Mouse (Mus musculus) lung, embryonic 15.5 days (tissue): ENCODE data around the gene Btnl6. TPM values are rescaled to one million over a fixed set of nuclear protein-coding genes. Genes with fewer than 3 reads are reported as not detected.
A peak's percentile ranks its signal among the peaks of the same experiment; 100 is the strongest.

Source experiments
- ATAC-seq: fragments of 200-750 bp; cut with Nextera tagmentation; 2 replicates; pipeline ENCODE4 v1.8.0; 2017; ENCODE audit warnings: moderate number of reproducible peaks, borderline replicate concordance; ENCODE audit not compliant: low FRiP score, low TSS enrichment; ENCODE audit errors: extremely low read depth
- H3K27ac ChIP-seq: fragments of 300-500 bp; sonication (generic); 2 replicates; pipeline ENCODE4 v1.5.1; 2015; ENCODE audit warnings: moderate library complexity, mild to moderate bottlenecking, inconsistent platforms
- H3K27me3 ChIP-seq: fragments of 300-500 bp; sonication (generic); 2 replicates; pipeline ENCODE4 v1.6.1; 2015; ENCODE audit warnings: inconsistent platforms
- H3K36me3 ChIP-seq: fragments of 300-500 bp; sonication (generic); 2 replicates; pipeline ENCODE4 v1.6.1; 2015; ENCODE audit warnings: inconsistent platforms
- H3K4me1 ChIP-seq: fragments of 300-500 bp; sonication (generic); 2 replicates; pipeline ENCODE4 v1.6.1; 2015; ENCODE audit warnings: inconsistent platforms
- H3K4me2 ChIP-seq: fragments of 300-500 bp; sonication (generic); 2 replicates; pipeline ENCODE4 v1.6.1; 2015; ENCODE audit warnings: inconsistent platforms, mild to moderate bottlenecking, moderate library complexity
- H3K4me3 ChIP-seq: fragments of 300-500 bp; sonication (generic); 2 replicates; pipeline ENCODE4 v1.5.1; 2015; ENCODE audit warnings: mild to moderate bottlenecking, inconsistent platforms
- H3K9ac ChIP-seq: fragments of 300-500 bp; sonication (generic); 2 replicates; pipeline ENCODE4 v1.6.1; 2015; ENCODE audit warnings: inconsistent platforms
- H3K9me3 ChIP-seq: fragments of 300-500 bp; sonication (generic); 2 replicates; pipeline ENCODE4 v1.6.1; 2016; ENCODE audit warnings: inconsistent platforms
- WGBS: fragments of 180-500 bp; shearing (Covaris S2); methylation state at CpG from one replicate; pipeline ENCODE4 v1.1.7; 2015; 5-methylcytosine and 5-hydroxymethylcytosine counted together
- polyA plus RNA-seq: library from polyadenylated mRNA; unstranded; fragments of >200 nt; fragmentation: Nextera tagmentation; extraction: Ambion mirVana; gene quantifications from 2 replicates; pipeline ENCODE4 v1.2.1, GENCODE M21; 2015

Gene Btnl6
- not detected in 2 replicates for polyA plus RNA-seq

DNA sequence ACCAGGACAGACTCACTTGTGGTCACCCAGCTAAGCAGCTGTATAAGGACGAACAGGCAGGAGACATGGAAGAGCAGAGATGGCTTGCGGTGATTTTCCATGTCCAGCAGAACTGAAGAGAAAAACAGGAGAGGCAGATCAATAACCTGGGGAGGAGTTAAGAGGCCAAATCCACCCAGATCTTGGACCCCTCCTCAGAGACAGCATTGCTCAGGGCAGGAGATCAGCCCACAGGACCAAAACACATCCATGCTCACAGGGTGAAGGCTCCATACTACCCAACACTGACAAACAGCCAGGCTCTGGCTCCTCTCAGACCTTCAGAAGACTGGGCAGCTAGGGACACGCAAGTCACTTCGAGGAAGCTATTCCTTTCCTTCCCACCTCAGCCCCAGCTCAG, at the start of gene Btnl6:
TSS of gene Btnl6 (minus strand) at position 101 of the 400 bp plus-strand sequence.
- Histone ChIP-seq H3K27me3 (no peaks in the 10 kb centered on the region), H3K9ac (no peak within 1 kb of the TSS), H3K9me3 (no peaks in the 10 kb centered on the region), H3K4me2 (no peak within 1 kb of the TSS), H3K4me1 (no peaks in the 10 kb centered on the region), H3K4me3 (no peak within 1 kb of the TSS), H3K27ac (no peak within 1 kb of the TSS), H3K36me3 (no peaks in the 10 kb centered on the region)
- 87% methylated on average over 4 of the region's 4 CpGs for WGBS
- ATAC-seq = no peak

DNA sequence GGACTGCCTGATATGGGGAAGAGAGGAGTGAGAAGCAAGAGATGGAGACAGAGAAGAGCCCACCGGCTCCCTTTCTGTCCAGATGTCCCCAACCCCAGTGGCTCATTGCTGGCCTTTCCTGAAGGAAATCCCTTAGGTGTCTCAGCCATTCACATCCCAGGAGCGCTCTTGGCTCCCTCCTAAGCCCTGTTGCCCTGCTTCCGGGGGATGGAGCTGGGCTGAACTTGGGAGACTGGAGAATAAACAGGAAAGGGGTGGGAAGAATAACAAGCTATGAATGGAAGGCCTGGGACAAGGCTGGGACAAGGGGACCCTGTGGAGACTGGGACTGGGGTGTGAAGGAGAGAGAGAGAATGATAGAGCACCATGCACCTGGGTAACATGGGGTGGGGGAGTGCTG, 47.6 kb upstream of the Btnl6 start:
- Histone ChIP-seq H3K4me3 (peak overlapping the region; percentile 30), H3K4me1 (peaks cover 14% of the 10 kb centered on the region), H3K27ac (peak overlapping the region; percentile 87), H3K9ac (no peak overlapping the region), H3K9me3 (no peaks in the 10 kb centered on the region), H3K4me2 (peak overlapping the region; percentile 49), H3K27me3 (no peaks in the 10 kb centered on the region), H3K36me3 (no peaks in the 10 kb centered on the region)
- 29% methylated on average over 3 of the region's 3 CpGs for WGBS
- peak; percentile 49; the same call in 1 of the 2 replicates for ATAC-seq

DNA sequence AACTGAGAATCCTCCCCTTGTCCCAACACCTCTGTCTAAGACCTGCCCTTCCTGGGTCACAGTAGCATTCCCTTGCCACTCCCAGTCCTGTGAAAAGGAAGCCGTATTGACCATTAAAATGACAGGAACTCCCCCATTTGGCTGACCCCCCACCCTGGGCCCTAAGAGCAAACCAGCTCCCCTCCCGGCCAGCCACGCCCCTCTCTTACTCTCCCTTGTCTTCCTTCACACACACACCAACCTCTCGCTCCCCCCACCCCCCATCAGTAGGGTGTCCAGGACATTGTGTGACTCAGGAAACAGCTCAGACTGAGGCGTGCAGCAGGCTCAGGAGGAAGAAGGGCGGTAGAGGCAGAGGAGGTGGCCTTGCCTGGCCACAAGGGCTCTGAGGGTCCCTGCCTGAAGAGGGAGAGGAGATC, 46.9 kb upstream of the Btnl6 start, which contains the start of gene Notch4:
TSS of gene Notch4 (plus strand) at position 266 of the 419 bp plus-strand sequence.
- 6% methylated on average over 6 of the region's 6 CpGs for whole genome bisulfite sequencing
- peak; percentile 60; the same call in 1 of the 2 replicates for ATAC-seq
- Histone ChIP-seq H3K4me3 (peak within 1 kb of the TSS; percentile 30), H3K4me1 (peaks cover 16% of the 10 kb centered on the region), H3K9me3 (no peaks in the 10 kb centered on the region), H3K27ac (peak within 1 kb of the TSS; percentile 87), H3K36me3 (no peaks in the 10 kb centered on the region), H3K4me2 (peak within 1 kb of the TSS; percentile 49), H3K9ac (no peak within 1 kb of the TSS), H3K27me3 (no peaks in the 10 kb centered on the region)

DNA sequence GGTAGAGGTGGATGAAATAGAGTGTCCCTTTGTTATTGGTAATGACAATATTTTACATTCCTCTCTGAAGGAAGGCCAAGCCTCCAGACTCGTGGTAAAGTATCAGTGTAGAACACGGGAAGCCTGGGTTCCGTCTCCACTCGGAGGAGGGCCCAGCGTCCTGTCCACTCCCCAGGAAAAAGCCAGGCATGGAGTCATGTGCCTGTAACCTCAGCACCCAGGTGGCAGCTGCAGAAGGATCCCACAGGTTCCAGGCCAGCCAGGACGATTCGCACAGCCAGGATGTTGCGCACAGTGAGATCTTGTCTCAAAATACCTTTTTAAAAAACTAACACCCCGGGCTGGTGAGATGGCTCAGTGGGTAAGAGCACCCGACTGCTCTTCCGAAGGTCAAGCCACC, 46.2 kb upstream of the Btnl6 start:
- 67% methylated on average over 11 of the region's 11 CpGs for WGBS

DNA sequence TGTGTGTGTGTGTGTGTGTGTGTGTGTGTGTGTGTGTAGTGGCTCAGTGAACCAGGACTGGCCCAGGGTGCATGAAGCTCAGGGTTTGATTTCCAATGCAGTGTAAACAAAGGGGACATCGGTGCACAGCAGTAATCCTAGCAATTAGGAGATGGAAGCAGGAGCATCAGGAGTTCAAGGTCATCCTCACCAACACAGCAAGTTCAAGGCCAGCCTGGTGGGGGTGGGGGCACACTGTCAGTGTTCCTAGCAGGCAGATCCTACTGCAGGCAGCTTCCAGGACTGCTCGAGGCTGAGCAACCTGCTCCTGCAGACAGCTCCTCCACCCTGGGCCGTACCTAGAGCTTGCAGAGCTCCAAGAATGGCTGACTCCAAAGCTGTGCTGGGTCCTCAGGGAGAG, 45.4 kb upstream of the Btnl6 start:
- H3K27me3 ChIP-seq = no peaks in the 10 kb centered on the region
- no peak overlapping the region for H3K4me2 ChIP-seq
- no peak overlapping the region for H3K4me3 ChIP-seq
- no peaks in the 10 kb centered on the region for H3K36me3 ChIP-seq
- peaks cover 16% of the 10 kb centered on the region for H3K4me1 ChIP-seq
- no peaks in the 10 kb centered on the region for H3K9me3 ChIP-seq
- no peak overlapping the region for H3K27ac ChIP-seq
- H3K9ac ChIP-seq = no peak overlapping the region
- 58% methylated on average over 3 of the region's 3 CpGs for WGBS
- ATAC-seq = no peak

More for the DNA sequence above, 46.2 kb upstream of the Btnl6 start:
- Histone ChIP-seq H3K27ac (no peak overlapping the region), H3K27me3 (no peaks in the 10 kb centered on the region), H3K9ac (no peak overlapping the region), H3K9me3 (no peaks in the 10 kb centered on the region), H3K4me3 (no peak overlapping the region), H3K4me1 (peaks cover 16% of the 10 kb centered on the region), H3K36me3 (no peaks in the 10 kb centered on the region), H3K4me2 (no peak overlapping the region)
- ATAC-seq = no peak

DNA sequence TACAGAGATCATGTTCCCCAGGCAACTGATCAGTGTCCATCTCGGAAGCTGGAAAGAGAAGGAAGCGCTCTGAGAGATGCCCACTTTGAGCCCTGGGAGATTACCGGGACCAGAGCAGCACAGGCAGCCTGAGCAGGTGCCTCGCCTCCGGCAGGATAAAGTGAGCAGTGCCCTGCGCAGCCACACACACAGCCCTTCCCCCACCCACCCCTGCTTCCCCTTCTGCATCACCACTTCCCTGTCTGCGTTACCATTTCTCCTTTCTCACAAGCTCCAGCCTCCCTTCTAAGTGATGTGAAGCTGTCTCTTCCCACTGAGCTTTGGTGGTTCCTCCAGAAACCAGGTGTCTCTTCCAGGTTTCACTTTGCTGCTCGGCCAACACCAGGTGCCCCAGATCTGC, 44.0 kb upstream of the Btnl6 start:
- Histone ChIP-seq H3K4me2 (peak overlapping the region; percentile 31; the same call in 1 of the 2 replicates), H3K4me3 (no peak overlapping the region), H3K4me1 (peaks cover 16% of the 10 kb centered on the region), H3K36me3 (no peaks in the 10 kb centered on the region), H3K27ac (peak overlapping the region; percentile 64), H3K9me3 (no peaks in the 10 kb centered on the region), H3K9ac (no peak overlapping the region), H3K27me3 (no peaks in the 10 kb centered on the region)
- ATAC-seq = no peak
- 61% methylated on average over 8 of the region's 8 CpGs for WGBS

DNA sequence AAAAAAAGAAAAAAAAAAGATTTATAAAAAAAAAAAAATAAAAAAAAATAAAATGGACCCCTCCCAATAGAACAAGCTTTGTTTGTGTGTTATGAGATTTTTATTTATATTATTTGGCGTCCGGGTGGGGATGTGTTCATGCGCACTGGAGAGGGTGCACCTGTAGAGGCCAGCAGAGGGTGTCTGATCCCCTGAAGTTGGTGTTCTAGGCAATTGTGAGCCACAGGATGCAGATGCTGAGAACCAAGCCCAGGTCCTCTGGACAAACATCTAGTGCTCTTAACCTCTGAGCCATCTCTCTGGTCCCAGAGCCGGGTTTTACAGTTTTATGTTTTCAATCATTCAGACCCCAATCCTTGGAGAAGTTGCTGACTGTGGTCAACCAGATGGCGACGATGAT, 43.3 kb upstream of the Btnl6 start:
- Histone ChIP-seq H3K36me3 (no peaks in the 10 kb centered on the region), H3K4me3 (no peak overlapping the region), H3K9me3 (no peaks in the 10 kb centered on the region), H3K27ac (no peak overlapping the region), H3K27me3 (no peaks in the 10 kb centered on the region), H3K4me2 (no peak overlapping the region; the same call in 1 of the 2 replicates), H3K4me1 (peaks cover 16% of the 10 kb centered on the region), H3K9ac (no peak overlapping the region)
- ATAC-seq = no peak
- WGBS = 86% methylated on average over 6 of the region's 6 CpGs

DNA sequence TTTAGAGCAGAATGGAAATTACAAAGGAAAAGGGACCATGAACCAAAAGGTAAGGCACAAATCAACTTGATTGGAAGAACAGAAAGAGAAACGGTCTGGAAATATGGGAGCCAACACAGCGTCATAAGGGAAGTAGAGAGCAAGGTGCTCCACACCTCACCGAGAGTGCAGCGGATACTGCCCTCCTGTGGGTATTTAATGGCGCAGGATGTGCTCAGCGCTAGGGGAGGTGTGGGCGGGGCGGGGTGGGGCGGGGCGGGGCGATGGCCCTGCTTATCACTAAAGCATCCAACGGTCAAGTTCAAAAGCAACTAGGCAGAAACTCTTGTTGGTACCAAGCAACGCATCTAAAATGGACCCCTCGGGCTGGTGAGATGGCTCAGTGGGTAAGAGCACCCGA, 42.7 kb upstream of the Btnl6 start:
- Histone ChIP-seq H3K4me3 (no peak overlapping the region), H3K36me3 (no peaks in the 10 kb centered on the region), H3K4me1 (peaks cover 13% of the 10 kb centered on the region), H3K9me3 (no peaks in the 10 kb centered on the region), H3K27ac (no peak overlapping the region), H3K9ac (no peak overlapping the region), H3K27me3 (no peaks in the 10 kb centered on the region), H3K4me2 (no peak overlapping the region)
- ATAC-seq = no peak
- WGBS = 20% methylated on average over 15 of the region's 15 CpGs

DNA sequence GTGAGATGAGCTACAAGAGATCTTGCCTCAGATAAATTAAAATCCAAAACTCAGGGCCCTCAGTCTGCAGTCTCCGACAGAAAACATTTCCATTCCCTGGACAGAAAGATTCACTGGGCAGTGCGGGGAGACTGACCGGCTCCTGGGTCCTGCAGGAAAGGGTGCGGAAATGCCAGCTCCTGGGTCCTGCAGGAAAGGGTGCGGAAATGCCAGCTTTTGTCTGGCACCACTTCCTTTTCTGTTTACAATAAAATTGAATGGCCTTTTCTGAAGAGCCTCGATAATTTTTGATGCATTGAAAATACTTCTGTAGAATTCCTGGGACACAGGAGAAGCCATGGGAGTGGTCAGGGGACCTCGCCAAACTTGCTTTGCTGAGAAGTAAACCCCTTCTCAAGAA, 42.0 kb upstream of the Btnl6 start:
- Histone ChIP-seq H3K9me3 (no peaks in the 10 kb centered on the region), H3K27ac (no peak overlapping the region), H3K27me3 (no peaks in the 10 kb centered on the region), H3K36me3 (no peaks in the 10 kb centered on the region), H3K9ac (no peak overlapping the region), H3K4me3 (no peak overlapping the region), H3K4me1 (peaks cover 5% of the 10 kb centered on the region), H3K4me2 (no peak overlapping the region)
- ATAC-seq = no peak
- 63% methylated on average over 7 of the region's 7 CpGs for WGBS

DNA sequence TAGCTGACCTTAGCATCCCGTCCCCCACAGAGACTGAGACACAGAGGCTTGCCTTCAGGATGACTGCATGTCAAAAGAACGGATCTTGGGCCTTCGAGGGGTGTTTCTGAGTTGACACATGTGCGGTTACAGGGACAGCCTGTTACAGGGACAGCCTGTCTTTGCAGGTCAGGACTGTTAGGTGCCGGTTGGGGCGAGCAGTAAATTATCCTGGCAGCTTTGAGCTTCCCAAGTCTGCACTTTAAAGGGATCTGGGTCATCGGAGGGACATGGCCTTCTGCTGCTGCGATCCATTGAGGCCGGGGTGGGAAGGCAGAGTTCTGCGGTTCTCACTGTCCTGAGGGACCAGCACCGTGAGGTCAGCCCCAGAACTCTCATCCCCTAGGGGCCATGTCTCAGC, 40.3 kb upstream of the Btnl6 start:
- no peak overlapping the region for H3K9ac ChIP-seq
- H3K4me3 ChIP-seq = no peak overlapping the region
- 67% methylated on average over 11 of the region's 11 CpGs for WGBS
- no peak overlapping the region for H3K27ac ChIP-seq
- H3K9me3 ChIP-seq = no peaks in the 10 kb centered on the region
- ATAC-seq = no peak
- no peak overlapping the region for H3K4me2 ChIP-seq
- peaks cover 2% of the 10 kb centered on the region; the same call in 1 of the 2 replicates for H3K4me1 ChIP-seq
- H3K36me3 ChIP-seq = no peaks in the 10 kb centered on the region
- no peaks in the 10 kb centered on the region for H3K27me3 ChIP-seq

DNA sequence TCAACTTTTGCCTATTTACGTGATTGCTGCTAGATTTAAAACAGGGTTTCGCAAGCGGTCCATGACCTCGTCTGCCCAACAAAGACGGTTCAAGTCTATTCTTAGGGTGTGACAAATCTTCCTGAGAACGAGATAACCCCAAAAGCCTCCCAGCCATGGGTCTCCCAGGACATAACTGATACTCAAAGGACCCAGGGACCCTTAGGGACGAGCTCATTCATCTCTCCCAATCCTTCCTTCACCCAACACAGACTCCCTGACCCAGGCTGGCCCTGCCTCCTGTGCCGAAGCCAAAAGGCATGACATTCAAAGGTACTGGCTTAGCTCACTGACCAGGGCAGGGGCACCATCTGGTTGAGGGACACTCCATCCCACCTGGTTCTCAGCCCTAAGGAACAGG, 39.3 kb upstream of the Btnl6 start:
- Histone ChIP-seq H3K27ac (no peak overlapping the region), H3K27me3 (no peaks in the 10 kb centered on the region), H3K4me1 (peaks cover 2% of the 10 kb centered on the region; the same call in 1 of the 2 replicates), H3K9me3 (no peaks in the 10 kb centered on the region), H3K4me2 (no peak overlapping the region), H3K9ac (no peak overlapping the region), H3K36me3 (no peaks in the 10 kb centered on the region), H3K4me3 (no peak overlapping the region)
- WGBS = 79% methylated on average over 8 of the region's 8 CpGs
- no peak for ATAC-seq

DNA sequence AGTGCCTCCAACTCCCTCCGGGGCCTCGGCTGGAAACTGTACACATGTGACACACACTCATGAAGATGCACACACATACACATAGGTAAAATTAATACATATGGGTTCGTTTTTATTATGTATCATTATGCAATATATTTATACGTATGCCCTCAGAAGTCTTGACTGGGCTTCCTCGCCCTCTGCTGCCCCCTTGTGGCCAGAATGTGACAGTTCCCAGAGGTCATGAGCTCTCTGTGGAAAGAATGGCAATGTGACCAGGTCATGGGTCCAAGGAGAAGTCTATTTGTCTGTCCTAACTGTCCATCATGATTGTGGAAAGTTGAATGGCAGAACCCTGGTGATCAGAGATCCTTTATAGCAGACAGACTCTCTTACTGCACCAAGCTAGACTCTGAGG, 38.3 kb upstream of the Btnl6 start:
- no peak overlapping the region for H3K4me2 ChIP-seq
- no peaks in the 10 kb centered on the region for H3K27me3 ChIP-seq
- no peak overlapping the region for H3K4me3 ChIP-seq
- no peaks in the 10 kb centered on the region for H3K9me3 ChIP-seq
- no peak overlapping the region for H3K27ac ChIP-seq
- WGBS = 13% methylated on average over 5 of the region's 5 CpGs
- peaks cover 2% of the 10 kb centered on the region; the same call in 1 of the 2 replicates for H3K4me1 ChIP-seq
- no peaks in the 10 kb centered on the region for H3K36me3 ChIP-seq
- no peak overlapping the region for H3K9ac ChIP-seq
- ATAC-seq = no peak

DNA sequence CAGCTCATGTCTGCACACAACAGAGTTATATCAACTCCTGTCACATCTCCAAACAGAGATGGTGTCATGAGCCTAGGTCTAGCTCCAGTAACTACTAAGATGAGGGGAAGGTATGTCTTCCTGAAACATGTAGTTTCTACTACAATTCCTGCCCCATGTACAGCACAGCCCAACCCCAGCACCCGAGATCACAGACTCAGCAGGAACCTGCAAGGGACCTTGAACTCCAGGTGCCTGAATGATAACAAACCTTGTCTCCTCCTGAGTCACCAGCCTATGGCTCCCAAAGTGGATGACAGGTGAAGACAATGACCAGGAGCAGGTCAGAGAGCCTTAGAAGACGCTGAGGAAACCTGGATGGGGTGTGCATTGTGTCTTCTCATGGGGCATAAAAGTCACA, 32.7 kb upstream of the Btnl6 start:
- no peak for ATAC-seq
- Histone ChIP-seq H3K4me2 (no peak overlapping the region), H3K4me3 (no peak overlapping the region), H3K9me3 (no peaks in the 10 kb centered on the region), H3K4me1 (no peaks in the 10 kb centered on the region), H3K9ac (no peak overlapping the region), H3K27me3 (no peaks in the 10 kb centered on the region), H3K36me3 (no peaks in the 10 kb centered on the region), H3K27ac (no peak overlapping the region)
- WGBS = 64% methylated on average over 2 of the region's 2 CpGs
